Mouse (Mus musculus) layer of hippocampus, adult 11-12 months (tissue): ENCODE measurements around the gene Tsfm.

Source experiments
- DNase-seq: peaks from one replicate; pipeline ENCODE4 v3.0.0; 2022; ENCODE audit warnings: low spot score

Tsfm gene

GRCm38 (mm10) chr10:126987183-126988118 lies 43.2 kb downstream of the Tsfm start:
- no peak for DNase-seq

- peak; percentile 77 for DNase-seq
Observed at GRCm38 (mm10) chr10:126986541-126986961, 44.1 kb downstream of the Tsfm start.

GRCm38 (mm10) chr10:126985579-126985978 lies 45.1 kb downstream of the Tsfm start:
- DNase-seq = no peak

- no peak for DNase-seq
Observed at GRCm38 (mm10) chr10:126985127-126985526, 45.5 kb downstream of the Tsfm start.

DNA sequence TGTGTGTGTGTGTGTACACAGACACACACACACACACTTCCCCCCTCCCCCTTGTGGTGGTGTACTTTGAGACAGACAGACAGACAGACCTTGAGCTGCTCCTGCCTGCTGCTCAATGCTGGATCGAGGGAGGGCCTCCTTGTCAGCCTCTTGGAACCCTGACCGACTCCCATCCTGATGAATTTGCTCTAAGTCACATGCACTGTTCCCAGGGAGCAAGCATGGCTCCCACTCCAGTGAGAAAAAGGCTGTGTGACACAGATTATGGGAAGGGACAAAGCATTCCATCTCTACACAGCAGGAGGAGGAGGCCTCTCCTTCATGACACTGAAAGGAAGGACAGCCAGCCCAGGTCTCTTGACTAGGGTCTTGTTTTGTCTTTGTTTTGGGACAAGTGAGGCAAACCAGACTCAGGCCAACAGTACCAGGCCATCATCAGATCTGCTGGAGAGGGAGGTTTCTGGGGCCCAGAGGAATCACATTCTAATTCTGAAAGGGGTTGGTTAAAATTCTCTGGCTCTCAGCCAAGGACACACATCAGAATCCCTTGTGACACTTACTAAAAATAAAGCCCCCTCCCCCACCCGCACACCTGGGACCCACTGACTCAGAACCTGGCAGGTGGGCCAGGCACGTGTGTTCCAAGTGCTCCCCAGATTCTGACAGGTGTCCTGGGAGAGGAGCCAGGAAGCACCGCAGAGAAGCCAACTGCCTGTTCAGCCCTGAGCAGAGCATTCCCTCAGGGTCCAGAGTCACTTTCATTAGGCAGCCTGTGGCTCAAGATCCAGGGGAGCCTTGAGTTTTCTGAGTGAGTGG lies 46.2 kb downstream of the Tsfm start:
- DNase-seq = peak; percentile 53

GRCm38 (mm10) chr10:126983193-126983725 lies 47.4 kb downstream of the Tsfm start:
- no peak for DNase-seq

GRCm38 (mm10) chr10:126981746-126982145 lies 48.9 kb downstream of the Tsfm start:
- DNase-seq = no peak

DNA sequence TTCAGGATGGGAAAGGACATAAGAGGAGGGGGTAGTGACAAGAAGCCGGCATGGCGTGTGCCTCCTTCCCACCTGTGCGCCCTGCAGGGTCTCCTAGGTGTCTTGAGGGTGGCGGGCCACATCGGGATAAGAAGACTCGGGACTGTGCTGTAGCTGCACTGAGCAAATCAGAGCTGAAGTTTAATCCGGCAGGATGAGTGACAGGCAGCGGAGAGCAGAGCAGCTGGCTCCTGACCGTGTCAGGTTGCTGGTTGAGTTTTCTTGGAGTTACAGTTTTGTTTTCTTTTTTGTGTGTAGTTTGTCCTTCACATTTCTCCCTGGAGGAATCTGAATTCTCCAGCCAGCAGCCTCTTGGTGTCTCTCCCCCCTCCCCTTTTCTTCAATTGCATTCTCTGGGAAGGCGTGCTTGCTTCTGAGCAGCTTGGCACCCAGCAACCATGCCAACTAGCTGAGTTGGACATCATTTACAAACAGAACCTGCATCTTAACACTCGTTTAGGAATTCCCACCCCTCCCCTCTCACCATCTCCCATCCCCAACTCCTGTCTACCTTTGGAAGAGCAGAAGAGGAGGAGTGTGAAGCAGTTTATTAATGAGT lies 49.6 kb downstream of the Tsfm start:
- DNase-seq = no peak

- DNase-seq = peak; percentile 68
Observed at GRCm38 (mm10) chr10:126980221-126980932, 50.3 kb downstream of the Tsfm start.

DNA sequence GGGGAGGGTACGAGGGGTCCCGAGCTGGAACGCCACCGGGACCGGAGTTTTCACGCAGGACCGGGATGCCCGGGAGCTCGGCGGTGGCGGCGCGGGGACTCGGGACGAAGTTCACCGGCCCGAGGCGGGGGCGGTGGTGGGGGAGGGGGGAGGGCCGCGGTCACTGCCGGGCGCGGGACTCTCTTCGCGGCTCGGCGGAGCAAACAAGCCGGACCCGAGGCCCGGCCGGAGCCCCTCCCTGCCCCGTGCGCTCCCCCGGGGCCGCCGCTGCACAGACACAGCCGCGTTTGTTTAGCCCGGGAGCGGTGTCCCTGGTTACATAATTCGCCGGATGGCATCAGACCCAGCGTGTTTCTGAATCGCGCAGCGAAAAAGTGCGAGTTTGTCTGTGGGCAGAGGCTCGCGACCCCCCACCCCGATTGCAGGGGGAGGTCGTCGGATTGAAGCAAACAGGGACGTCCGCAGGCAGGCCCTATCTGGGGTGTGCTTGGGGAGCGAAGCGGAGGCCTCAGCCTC lies 50.9 kb downstream of the Tsfm start:
- DNase-seq = peak; percentile 63

DNA sequence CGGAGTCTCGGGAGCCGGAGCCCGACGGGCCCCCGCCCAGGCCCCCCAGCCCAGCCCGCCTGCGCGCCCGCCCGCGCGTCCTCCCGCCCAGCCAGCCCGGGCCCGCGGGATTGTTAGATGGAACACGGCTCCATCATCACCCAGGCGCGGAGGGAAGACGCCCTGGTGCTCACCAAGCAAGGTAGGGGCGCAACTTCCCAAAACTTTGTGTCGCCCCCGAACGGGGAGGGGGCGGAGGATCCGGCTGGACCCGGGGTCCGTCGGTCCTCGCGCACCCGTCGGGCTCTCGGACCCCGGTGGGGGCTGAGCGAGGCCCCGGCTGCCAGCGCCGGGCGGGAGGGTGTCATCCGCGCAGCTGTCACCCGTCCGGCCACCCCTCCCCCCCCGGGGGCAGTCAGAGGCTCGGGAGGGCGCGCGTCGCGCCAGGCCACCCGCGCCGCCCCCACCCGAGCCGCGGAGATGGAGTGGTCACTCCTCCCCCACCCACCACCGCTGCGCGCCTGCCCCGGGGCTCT lies 51.5 kb downstream of the Tsfm start:
- DNase-seq = peak; percentile 69

DNA sequence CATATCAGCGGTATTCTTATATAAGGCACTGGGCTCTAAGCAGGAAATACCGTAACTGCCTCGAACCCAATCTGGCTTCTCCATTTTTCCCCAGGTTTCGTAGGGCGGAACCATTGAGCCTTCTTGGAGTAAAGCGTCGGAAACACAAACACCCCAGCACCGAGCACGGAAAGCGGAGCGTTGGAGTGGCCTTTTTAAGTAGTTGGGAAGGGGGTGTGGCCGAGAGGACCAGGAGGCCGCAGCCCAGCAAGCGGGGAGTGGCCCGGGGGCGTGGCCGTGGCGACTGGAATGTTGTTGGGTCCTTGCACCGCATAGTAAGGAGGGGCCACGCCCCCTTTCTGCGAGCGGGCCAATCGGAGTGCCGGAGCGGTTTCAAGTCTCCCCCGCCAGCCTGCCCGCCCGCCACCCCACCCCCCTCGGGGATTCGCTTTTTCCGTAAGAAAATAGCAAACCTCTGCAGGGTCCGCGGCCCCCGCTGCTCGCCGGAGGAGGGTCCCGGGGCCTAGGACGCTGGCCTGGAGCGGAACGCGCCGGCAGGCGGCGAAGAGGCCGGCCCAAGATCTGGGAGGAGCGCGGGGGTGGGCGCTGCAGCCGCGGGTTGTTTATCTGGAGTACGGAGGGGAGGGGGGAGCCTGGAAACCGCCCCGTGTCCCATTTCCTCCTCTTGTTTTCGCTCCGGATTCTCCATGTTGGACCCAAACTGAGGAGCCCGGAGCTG lies 52.2 kb downstream of the Tsfm start, which contains the start of gene Ctdsp2:
TSS of gene Ctdsp2 (plus strand) at position 441 of the 718 bp plus-strand sequence.
- peak; percentile 100 for DNase-seq

- no peak for DNase-seq
Observed at GRCm38 (mm10) chr10:126977076-126977475, 53.6 kb downstream of the Tsfm start.

- DNase-seq = no peak
Observed at GRCm38 (mm10) chr10:126975706-126976105, 54.9 kb downstream of the Tsfm start.

- DNase-seq = no peak
Observed at GRCm38 (mm10) chr10:126972988-126973387, 57.7 kb downstream of the Tsfm start.

DNA sequence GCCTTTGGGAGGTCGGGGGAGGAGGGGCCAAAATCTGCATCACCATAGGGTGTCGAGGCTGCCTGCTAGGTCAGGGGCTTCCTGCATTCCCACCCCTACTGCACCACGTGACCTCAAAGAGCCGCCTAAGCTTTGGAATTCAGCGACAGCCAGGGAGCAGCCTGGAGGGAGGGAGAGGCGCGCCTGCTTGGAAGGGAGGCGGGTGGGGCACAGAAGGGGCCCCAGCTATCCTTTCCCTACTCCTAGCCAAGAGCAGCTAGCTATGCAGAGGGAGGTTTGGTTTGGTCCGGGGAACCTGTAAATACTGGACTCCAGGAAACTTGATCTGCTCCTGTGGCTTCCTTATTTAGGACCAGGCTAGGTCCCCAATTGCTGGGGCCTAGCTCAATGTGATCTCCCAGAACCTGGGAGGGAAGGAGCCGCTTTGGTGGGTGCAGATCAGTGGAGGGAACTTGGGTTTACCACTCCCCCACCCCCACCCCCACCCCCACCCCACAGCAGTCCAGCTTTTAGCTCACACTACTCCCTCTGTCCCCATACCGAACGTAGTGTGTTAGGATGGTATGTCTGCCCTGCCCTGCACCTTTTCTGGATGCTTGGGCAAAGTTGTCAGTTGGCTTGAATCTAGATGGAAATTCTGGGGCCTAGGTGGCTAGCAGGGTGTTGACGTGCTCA lies 58.5 kb downstream of the Tsfm start:
- no peak for DNase-seq

- no peak for DNase-seq
Observed at GRCm38 (mm10) chr10:126971363-126972050, 59.1 kb downstream of the Tsfm start.

GRCm38 (mm10) chr10:126963821-126964220 lies 66.8 kb downstream of the Tsfm start:
- no peak for DNase-seq

GRCm38 (mm10) chr10:126962966-126963330 lies 67.7 kb downstream of the Tsfm start:
- DNase-seq = no peak
